Mouse (Mus musculus): ENCODE measurements at regions not wholly inside any gene's neighbourhood (a gene's known extent, or its start where the extent isn't known, plus 50 kb on each side); places are given as distances from the start of the nearest gene placed in this dataset.
A peak's percentile ranks its signal among the peaks of the same experiment; 100 is the strongest.

- TF ChIP-seq CTCF (IDR thresholded peaks at IDR 0.05; ENCODE audit: low read depth) = no peak
- H3K27me3 ChIP-seq (ENCODE audit: insufficient read depth, low read length) = no peaks in the 10 kb centered on the region
- H3K9ac ChIP-seq = no peak overlapping the region
- 83% methylated on average over 4 of the region's 4 CpGs for WGBS
- no peaks in the 10 kb centered on the region for H3K4me1 ChIP-seq (ENCODE audit: insufficient read depth)
- no peaks in the 10 kb centered on the region for H3K36me3 ChIP-seq (ENCODE audit: insufficient read depth)
- H3K4me3 ChIP-seq (ENCODE audit: low read depth, low read length) = no peak overlapping the region
- H3K9me3 ChIP-seq (ENCODE audit: low read depth, low read length) = no peaks in the 10 kb centered on the region
- no peak overlapping the region for H3K4me2 ChIP-seq
- DNase-seq (peak; percentile 37), ATAC-seq (ENCODE audit: insufficient read depth) (no peak)
- H3K27ac ChIP-seq (ENCODE audit: low read depth) = no peak overlapping the region
Measured at GRCm38 (mm10) chr2:51542272-51542671, 85.0 kb upstream of the Tas2r134 start.

DNA sequence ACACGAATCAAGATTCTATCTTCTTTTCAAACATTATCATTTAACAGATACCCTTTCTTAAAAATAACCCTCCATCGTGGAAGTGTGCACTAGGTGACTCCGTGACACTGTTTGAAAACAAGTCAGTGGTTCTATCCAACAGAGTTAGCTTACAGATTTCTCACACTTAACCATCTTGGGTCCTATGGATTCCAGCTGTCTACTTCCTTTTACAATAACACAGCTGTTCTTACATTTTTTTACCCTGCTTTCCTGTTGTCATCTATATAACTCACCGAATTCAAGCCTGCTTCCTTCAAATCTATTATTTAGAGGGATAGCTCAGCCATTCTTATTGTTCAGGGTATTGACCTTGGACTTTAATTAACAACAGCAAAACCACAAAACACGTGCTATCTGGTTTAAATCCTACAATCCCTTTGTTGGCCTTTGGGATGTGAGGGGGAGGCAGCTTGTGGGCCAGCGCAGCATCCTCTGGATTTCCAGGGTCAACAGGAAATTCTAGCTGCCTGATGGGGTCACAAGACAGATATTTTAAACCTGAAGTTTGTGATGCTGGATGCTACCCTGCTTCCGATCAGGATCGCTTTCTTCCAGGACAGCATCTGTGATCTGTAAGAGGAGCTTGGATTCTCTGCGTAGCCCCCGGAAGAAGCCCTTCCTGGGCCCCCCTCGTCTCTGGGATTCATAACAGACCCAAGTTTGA, 94.4 kb upstream of the Tas2r134 start:
- Histone ChIP-seq H3K27me3 (ENCODE audit: insufficient read depth, low read length) (no peaks in the 10 kb centered on the region), H3K9me3 (ENCODE audit: low read depth, low read length) (no peaks in the 10 kb centered on the region), H3K36me3 (ENCODE audit: insufficient read depth) (no peaks in the 10 kb centered on the region), H3K4me3 (ENCODE audit: low read depth, low read length) (no peak overlapping the region), H3K9ac (no peak overlapping the region), H3K4me2 (no peak overlapping the region), H3K4me1 (ENCODE audit: insufficient read depth) (peaks cover 20% of the 10 kb centered on the region), H3K27ac (ENCODE audit: low read depth) (peak overlapping the region; percentile 48)
- peak; percentile 70 for DNase-seq
- ATAC-seq (ENCODE audit: insufficient read depth) = peak; percentile 48; the same call in 1 of the 2 replicates
- 26% methylated on average over 11 of the region's 11 CpGs for WGBS
- TF ChIP-seq CTCF (IDR thresholded peaks at IDR 0.05; ENCODE audit: low read depth) = no peak

DNA sequence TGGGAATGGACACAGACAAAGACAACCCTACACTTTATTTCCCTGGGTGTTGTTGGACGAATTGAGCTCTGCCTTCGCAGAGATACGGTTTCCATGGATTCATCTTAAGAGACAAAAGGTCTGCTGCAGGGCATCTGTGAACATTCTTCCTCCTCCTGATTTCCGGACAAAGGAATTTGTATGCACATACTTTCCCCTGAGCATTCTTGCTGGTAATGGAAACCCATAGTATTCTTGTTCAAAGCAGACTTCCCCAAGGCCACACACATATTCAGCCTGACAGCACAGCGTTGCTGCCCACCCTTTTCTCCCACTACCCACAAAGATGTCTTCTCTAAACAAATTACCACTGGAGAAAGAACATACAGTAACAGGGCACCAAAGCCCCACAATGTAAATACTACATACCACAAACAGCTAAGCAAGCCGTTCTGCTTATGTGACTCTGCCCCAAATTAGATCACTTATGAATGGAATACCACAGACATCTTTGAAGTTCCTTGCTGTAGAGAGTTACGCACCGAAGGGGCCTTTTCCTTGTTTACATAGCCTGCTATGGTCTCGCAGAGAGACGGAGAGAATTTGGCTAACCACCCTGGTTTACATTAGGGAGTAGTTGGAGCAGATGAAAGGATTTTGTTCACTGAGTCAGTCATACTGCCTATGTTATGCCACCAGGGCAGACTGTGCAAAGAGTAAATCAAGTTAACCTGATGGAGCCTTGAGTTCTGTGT, 96.0 kb upstream of the Tas2r134 start:
- H3K9ac ChIP-seq = no peak overlapping the region
- H3K9me3 ChIP-seq (ENCODE audit: low read depth, low read length) = no peaks in the 10 kb centered on the region
- H3K4me2 ChIP-seq = no peak overlapping the region
- peaks cover 20% of the 10 kb centered on the region for H3K4me1 ChIP-seq (ENCODE audit: insufficient read depth)
- H3K27me3 ChIP-seq (ENCODE audit: insufficient read depth, low read length) = no peaks in the 10 kb centered on the region
- DNase-seq (peak; percentile 76), ATAC-seq (ENCODE audit: insufficient read depth) (peak; percentile 85)
- H3K36me3 ChIP-seq (ENCODE audit: insufficient read depth) = no peaks in the 10 kb centered on the region
- peak overlapping the region; percentile 48; the same call in 1 of the 2 replicates for H3K27ac ChIP-seq (ENCODE audit: low read depth)
- 10% methylated on average over 10 of the region's 10 CpGs for WGBS
- H3K4me3 ChIP-seq (ENCODE audit: low read depth, low read length) = no peak overlapping the region
- no peak for TF ChIP-seq CTCF (IDR thresholded peaks at IDR 0.05; ENCODE audit: low read depth)

DNA sequence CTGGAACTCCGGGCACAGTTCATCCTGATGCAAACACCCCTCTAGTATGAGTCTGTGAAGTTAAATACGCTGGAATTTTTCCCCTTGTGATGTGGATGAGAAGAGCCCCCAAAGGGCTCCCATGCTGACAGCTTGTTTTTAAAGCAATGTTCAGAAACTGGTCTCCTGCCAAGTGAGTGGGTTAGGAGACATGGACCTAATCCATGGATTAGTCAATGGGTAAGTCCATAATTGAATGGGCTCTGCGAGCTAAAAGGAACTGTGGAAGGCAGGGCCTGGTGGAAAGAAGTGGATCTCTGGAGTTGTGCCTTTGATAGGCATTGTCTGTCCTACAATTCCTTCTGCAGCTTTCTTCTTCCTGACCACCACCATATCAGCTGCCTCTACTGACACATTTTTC, 104.5 kb upstream of the Tas2r134 start:
- H3K4me3 ChIP-seq (ENCODE audit: low read depth, low read length) = no peak overlapping the region
- TF ChIP-seq CTCF (IDR thresholded peaks at IDR 0.05; ENCODE audit: low read depth) = no peak
- no peaks in the 10 kb centered on the region for H3K4me1 ChIP-seq (ENCODE audit: insufficient read depth)
- H3K36me3 ChIP-seq (ENCODE audit: insufficient read depth) = no peaks in the 10 kb centered on the region
- ATAC-seq (ENCODE audit: insufficient read depth) (no peak), DNase-seq (no peak)
- H3K9me3 ChIP-seq (ENCODE audit: low read depth, low read length) = no peaks in the 10 kb centered on the region
- WGBS = 81% methylated on average over 3 of the region's 3 CpGs
- no peak overlapping the region for H3K4me2 ChIP-seq
- no peak overlapping the region for H3K9ac ChIP-seq
- no peaks in the 10 kb centered on the region for H3K27me3 ChIP-seq (ENCODE audit: insufficient read depth, low read length)
- no peak overlapping the region for H3K27ac ChIP-seq (ENCODE audit: low read depth)

DNA sequence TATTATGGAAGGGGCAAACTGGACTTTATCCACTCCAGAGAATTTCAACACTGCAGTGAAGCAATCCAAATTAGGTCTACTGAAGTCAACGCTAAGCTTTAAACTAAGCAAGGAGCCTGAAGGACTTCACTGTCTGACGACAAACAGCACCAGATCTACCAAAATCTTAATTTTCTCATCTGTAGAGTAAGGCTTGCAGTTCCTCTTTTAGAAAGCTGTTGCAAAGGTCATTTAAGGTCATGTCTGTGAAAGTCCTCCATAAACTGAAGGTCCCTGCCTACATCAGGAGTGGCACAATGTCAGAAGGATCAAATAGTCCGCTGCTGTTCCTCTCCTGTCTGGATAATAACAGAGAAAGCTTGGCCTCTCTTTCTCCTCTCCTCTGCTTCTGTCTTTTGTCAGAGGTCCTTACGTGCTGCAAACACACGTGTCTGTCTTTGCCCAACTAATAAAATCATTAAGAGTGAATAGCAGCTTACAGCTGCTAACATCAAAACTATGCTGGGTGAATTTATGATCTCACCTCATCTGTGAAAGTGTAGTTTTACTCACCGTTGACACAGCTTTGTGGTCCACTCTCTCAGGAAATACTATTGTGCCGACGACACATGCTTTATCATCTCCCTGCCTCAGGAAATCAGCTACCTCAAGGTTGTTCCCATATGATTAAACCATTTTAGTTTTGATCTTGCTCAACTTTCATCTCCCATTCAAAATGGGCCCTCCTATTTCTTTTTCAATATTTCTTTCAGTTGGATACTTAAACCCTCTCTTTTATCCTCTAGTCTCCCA, 117.9 kb upstream of the Tas2r134 start:
- Histone ChIP-seq H3K4me1 (ENCODE audit: insufficient read depth) (no peaks in the 10 kb centered on the region), H3K27me3 (ENCODE audit: insufficient read depth, low read length) (no peaks in the 10 kb centered on the region), H3K36me3 (ENCODE audit: insufficient read depth) (no peaks in the 10 kb centered on the region), H3K27ac (ENCODE audit: low read depth) (no peak overlapping the region), H3K9ac (no peak overlapping the region), H3K9me3 (ENCODE audit: low read depth, low read length) (no peaks in the 10 kb centered on the region), H3K4me3 (ENCODE audit: low read depth, low read length) (no peak overlapping the region), H3K4me2 (no peak overlapping the region)
- no peak for TF ChIP-seq CTCF (IDR thresholded peaks at IDR 0.05; ENCODE audit: low read depth)
- DNase-seq (no peak), ATAC-seq (ENCODE audit: insufficient read depth) (no peak)
- 52% methylated on average over 8 of the region's 8 CpGs for WGBS

GRCm38 (mm10) chr2:51497896-51498295, 129.4 kb upstream of the Tas2r134 start:
- Histone ChIP-seq H3K4me1 (ENCODE audit: insufficient read depth) (no peaks in the 10 kb centered on the region), H3K27ac (ENCODE audit: low read depth) (no peak overlapping the region), H3K4me3 (ENCODE audit: low read depth, low read length) (no peak overlapping the region), H3K9ac (no peak overlapping the region), H3K4me2 (no peak overlapping the region), H3K36me3 (ENCODE audit: insufficient read depth) (no peaks in the 10 kb centered on the region), H3K9me3 (ENCODE audit: low read depth, low read length) (no peaks in the 10 kb centered on the region), H3K27me3 (ENCODE audit: insufficient read depth, low read length) (no peaks in the 10 kb centered on the region)
- DNase-seq (no peak), ATAC-seq (ENCODE audit: insufficient read depth) (no peak)
- 88% methylated on average over 2 of the region's 2 CpGs for WGBS
- no peak for TF ChIP-seq CTCF (IDR thresholded peaks at IDR 0.05; ENCODE audit: low read depth)

GRCm38 (mm10) chr2:51473753-51474152, 153.6 kb upstream of the Tas2r134 start:
- WGBS = 76% methylated on average over 2 of the region's 2 CpGs
- Histone ChIP-seq H3K4me3 (ENCODE audit: low read depth, low read length) (no peak overlapping the region), H3K4me1 (ENCODE audit: insufficient read depth) (no peaks in the 10 kb centered on the region), H3K27ac (ENCODE audit: low read depth) (no peak overlapping the region), H3K27me3 (ENCODE audit: insufficient read depth, low read length) (no peaks in the 10 kb centered on the region), H3K4me2 (no peak overlapping the region), H3K9me3 (ENCODE audit: low read depth, low read length) (no peaks in the 10 kb centered on the region), H3K36me3 (ENCODE audit: insufficient read depth) (no peaks in the 10 kb centered on the region), H3K9ac (no peak overlapping the region)
- no peak for TF ChIP-seq CTCF (IDR thresholded peaks at IDR 0.05; ENCODE audit: low read depth)
- DNase-seq = no peak
- no peak for ATAC-seq (ENCODE audit: insufficient read depth)
